Mouse (Mus musculus): ENCODE measurements around the gene March10.

- TF ChIP-seq POLR2A (IDR thresholded peaks at IDR 0.05; ENCODE audit: insufficient read length, low read depth): no peak
- no peak for TF ChIP-seq MYOG (IDR thresholded peaks at IDR 0.05; ENCODE audit: control insufficient read depth in 1 of 3, insufficient read depth in 1 of 3, insufficient read length in 2 of 3, low read depth in 2 of 3)
- TF ChIP-seq MAX (IDR thresholded peaks at IDR 0.05; ENCODE audit: low read depth): no peak
- no peak for TF ChIP-seq TCF12 (IDR thresholded peaks at IDR 0.05; ENCODE audit: insufficient read depth, poor library complexity, severe bottlenecking)
- no peak for TF ChIP-seq MYOD1 (IDR thresholded peaks at IDR 0.05; ENCODE audit: control insufficient read depth in 1 of 3, insufficient read length in 2 of 3, low read depth in 2 of 3)
- no peak for TF ChIP-seq POLR2AphosphoS2 (IDR thresholded peaks at IDR 0.05; ENCODE audit: insufficient read length, low read depth)
- no peak for TF ChIP-seq CEBPB (IDR thresholded peaks at IDR 0.05; ENCODE audit: insufficient read depth, poor library complexity, severe bottlenecking)
- no peak for TF ChIP-seq USF1 (IDR thresholded peaks at IDR 0.05; ENCODE audit: low read depth)
- TF ChIP-seq SRF (IDR thresholded peaks at IDR 0.05; ENCODE audit: control insufficient read depth, insufficient read length, low read depth): no peak
- no peak for TF ChIP-seq E2F4 (IDR thresholded peaks at IDR 0.05; ENCODE audit: insufficient read depth)
- no peak for TF ChIP-seq REST (IDR thresholded peaks at IDR 0.05; ENCODE audit: insufficient read depth, insufficient read length)
- TF ChIP-seq TCF3 (IDR thresholded peaks at IDR 0.05; ENCODE audit: insufficient read length, low read depth): no peak
These were observed 6.8 kb downstream of the March10 start for GRCm38 (mm10) chr11:105449581-105450315.
